Mouse (Mus musculus) limb, embryonic 15.5 days (tissue): ENCODE measurements around the gene Pkm. TPM values are rescaled to one million over a fixed set of nuclear protein-coding genes. Genes with fewer than 3 reads are reported as not detected.
A peak's percentile ranks its signal among the peaks of the same experiment; 100 is the strongest.

ENCODE experiments used
- ATAC-seq: fragments of 200-750 bp; cut with Nextera tagmentation; 2 replicates; pipeline ENCODE4 v1.8.0; 2017; ENCODE audit warnings: low read depth, moderate TSS enrichment; ENCODE audit not compliant: insufficient number of reproducible peaks, low FRiP score, low TSS enrichment
- H3K27ac ChIP-seq: fragments of 300-500 bp; sonication (generic); 2 replicates; pipeline ENCODE4 v1.5.1; 2015; ENCODE audit warnings: moderate library complexity, mild to moderate bottlenecking, inconsistent platforms
- H3K27me3 ChIP-seq: fragments of 300-500 bp; sonication (generic); 2 replicates; pipeline ENCODE4 v1.6.1; 2015; ENCODE audit warnings: inconsistent platforms
- H3K36me3 ChIP-seq: fragments of 300-500 bp; sonication (generic); 2 replicates; pipeline ENCODE4 v1.6.1; 2015; ENCODE audit warnings: inconsistent platforms
- H3K4me1 ChIP-seq: fragments of 300-500 bp; sonication (generic); 2 replicates; pipeline ENCODE4 v1.6.1; 2015; ENCODE audit warnings: inconsistent platforms
- H3K4me2 ChIP-seq: fragments of 300-500 bp; sonication (generic); 2 replicates; pipeline ENCODE4 v1.6.1; 2015; ENCODE audit warnings: mild to moderate bottlenecking, inconsistent platforms
- H3K4me3 ChIP-seq: fragments of 300-500 bp; sonication (generic); 2 replicates; pipeline ENCODE4 v1.5.1; 2015; ENCODE audit warnings: mild to moderate bottlenecking, inconsistent platforms
- H3K9ac ChIP-seq: fragments of 300-500 bp; sonication (generic); 2 replicates; pipeline ENCODE4 v1.6.1; 2015; ENCODE audit warnings: inconsistent platforms
- H3K9me3 ChIP-seq: fragments of 300-500 bp; sonication (generic); 2 replicates; pipeline ENCODE4 v1.6.1; 2016; ENCODE audit warnings: inconsistent platforms
- WGBS: fragments of 180-500 bp; shearing (Covaris S2); methylation state at CpG from one replicate; pipeline ENCODE4 v1.1.7; 2015; 5-methylcytosine and 5-hydroxymethylcytosine counted together
- polyA plus RNA-seq: library from polyadenylated mRNA; unstranded; fragments of >200 nt; fragmentation: Nextera tagmentation; extraction: Ambion mirVana; gene quantifications from 2 replicates; pipeline ENCODE4 v1.2.1, GENCODE M21; 2015

The Pkm gene
- polyA plus RNA-seq, 1 experiment from 2014 or later: 1,195 TPM

GRCm38 (mm10) chr9:59723096-59723657 is 67.0 kb downstream of the Pkm start:
- Histone ChIP-seq H3K4me1 (peaks cover 20% of the 10 kb centered on the region), H3K27ac (peak overlapping the region; percentile 76), H3K27me3 (no peaks in the 10 kb centered on the region), H3K9me3 (no peaks in the 10 kb centered on the region), H3K9ac (0 out of 2 replicates have a peak overlapping the region, but pooled peaks have one; percentile 14), H3K36me3 (no peaks in the 10 kb centered on the region), H3K4me3 (peak overlapping the region; percentile 25), H3K4me2 (peak overlapping the region; percentile 45)
- peak; percentile 15; the same call in 1 of the 2 replicates for ATAC-seq
- 8% methylated on average over 10 of the region's 10 CpGs for WGBS

GRCm38 (mm10) chr9:59723791-59724442 is 67.7 kb downstream of the Pkm start:
- H3K4me1 ChIP-seq: peaks cover 20% of the 10 kb centered on the region
- H3K4me2 ChIP-seq: peak overlapping the region; percentile 45; the same call in 1 of the 2 replicates
- 29% methylated on average over 8 of the region's 8 CpGs for WGBS
- H3K27me3 ChIP-seq: no peaks in the 10 kb centered on the region
- H3K9ac ChIP-seq: no peak overlapping the region
- peak overlapping the region; percentile 76 for H3K27ac ChIP-seq
- no peaks in the 10 kb centered on the region for H3K36me3 ChIP-seq
- peak; percentile 59 for ATAC-seq
- H3K9me3 ChIP-seq: no peaks in the 10 kb centered on the region
- no peak overlapping the region for H3K4me3 ChIP-seq

GRCm38 (mm10) chr9:59725515-59725914 is 69.3 kb downstream of the Pkm start:
- peaks cover 20% of the 10 kb centered on the region for H3K4me1 ChIP-seq
- no peak overlapping the region for H3K4me2 ChIP-seq
- H3K4me3 ChIP-seq: no peak overlapping the region
- no peak overlapping the region for H3K9ac ChIP-seq
- 62% methylated on average over 10 of the region's 10 CpGs for WGBS
- H3K27me3 ChIP-seq: no peaks in the 10 kb centered on the region
- H3K36me3 ChIP-seq: no peaks in the 10 kb centered on the region
- ATAC-seq: no peak
- H3K27ac ChIP-seq: no peak overlapping the region
- H3K9me3 ChIP-seq: no peaks in the 10 kb centered on the region

- peaks cover 20% of the 10 kb centered on the region for H3K4me1 ChIP-seq
- no peaks in the 10 kb centered on the region for H3K9me3 ChIP-seq
- no peaks in the 10 kb centered on the region for H3K27me3 ChIP-seq
- H3K36me3 ChIP-seq: no peaks in the 10 kb centered on the region
- no peak overlapping the region for H3K4me3 ChIP-seq
- no peak overlapping the region for H3K4me2 ChIP-seq
- H3K27ac ChIP-seq: no peak overlapping the region
- no peak for ATAC-seq
- no peak overlapping the region for H3K9ac ChIP-seq
- 72% methylated on average over 11 of the region's 11 CpGs for WGBS
Measured at GRCm38 (mm10) chr9:59727569-59728286, 71.6 kb downstream of the Pkm start.

Other genes with a start within 250 kb of the Pkm start
- gene Arih1, start 169.8 kb upstream of the Pkm start, polyA plus RNA-seq: 13.0 and 15.0 TPM in 2 replicates
- 89.9 and 108 TPM in 2 replicates for gene Hexa, start 116.8 kb upstream of the Pkm start, polyA plus RNA-seq
- 0.27 TPM in 1 of 2 replicates, not detected in the other for gene Tmem202, start 116.5 kb upstream of the Pkm start, polyA plus RNA-seq
- gene Celf6, start 78.5 kb upstream of the Pkm start, polyA plus RNA-seq: 0.09 and 0.10 TPM in 2 replicates
- gene Parp6, start 39.1 kb upstream of the Pkm start, polyA plus RNA-seq: 22.5 and 27.8 TPM in 2 replicates
- 4.4 and 5.0 TPM in 2 replicates for gene Gramd2, start 23.8 kb downstream of the Pkm start, polyA plus RNA-seq
- 9.2 and 9.9 TPM in 2 replicates for gene Senp8, start 94.3 kb downstream of the Pkm start, polyA plus RNA-seq
- gene Myo9a, start 94.5 kb downstream of the Pkm start, polyA plus RNA-seq: 12.8 and 15.9 TPM in 2 replicates